In genomic region chr10:67425407-67425806, GRCm38 (mm10) we compare ENCODE assay signal across 23 mouse cellular contexts.
DNase-seq lines count a peak whose midpoint lies in the region; ATAC-seq lines count a peak whose summit lies in the region.
"Had no signal": no experiment of that assay in that cellular context is flagged by ENCODE, and none has a peak within 500 bp of the region (broad histone marks: within the 10 kb centered on the region; RNA-seq: fewer than 3 reads in every experiment).

No protein-coding gene starts in this region.

- WGBS in forebrain, embryonic 11.5 days, result 94% methylated on average over 6 of the region's 6 CpGs
- 97% methylated on average over 6 of the region's 6 CpGs for WGBS in forebrain, embryonic 16.5 days

- no peaks in the 10 kb centered on the region for H3K36me3 ChIP-seq in forebrain, embryonic 11.5 days (ENCODE audit: control insufficient read depth, insufficient read depth, low read length)
- H3K36me3 ChIP-seq in forebrain, embryonic 16.5 days (ENCODE audit: control insufficient read depth, insufficient read depth), result no peaks in the 10 kb centered on the region
- H3K36me3 ChIP-seq: forebrain, embryonic 12.5 days; forebrain, embryonic 15.5 days; hindbrain, embryonic 12.5 days; intestine, embryonic 15.5 days had no signal

- H3K27ac ChIP-seq in forebrain, embryonic 11.5 days (ENCODE audit: low read depth, low read length), result no peak overlapping the region
- no peak overlapping the region for H3K27ac ChIP-seq in forebrain, embryonic 16.5 days (ENCODE audit: low read length)
- H3K27ac ChIP-seq: forebrain, embryonic 12.5 days; forebrain, embryonic 15.5 days; heart, adult 2 months; hindbrain, embryonic 12.5 days; intestine, embryonic 15.5 days had no signal

- ATAC-seq in forebrain, embryonic 11.5 days (replicated peaks; ENCODE audit: low FRiP score), result no peak
- no peak for ATAC-seq in forebrain, embryonic 16.5 days
- ATAC-seq in cerebellum, adult (ENCODE audit: insufficient number of reproducible peaks, low FRiP score, low TSS enrichment), result no peak
- ATAC-seq: forebrain, embryonic 15.5 days; hindbrain, embryonic 16.5 days; intestine, embryonic 15.5 days had no signal

- H3K4me3 ChIP-seq in forebrain, embryonic 11.5 days (ENCODE audit: low read depth, low read length), result no peak overlapping the region
- H3K4me3 ChIP-seq in forebrain, embryonic 16.5 days (replicated peaks; ENCODE audit: low read length), result no peak overlapping the region
- H3K4me3 ChIP-seq: forebrain, embryonic 12.5 days; forebrain, embryonic 15.5 days; heart, adult 2 months; hindbrain, embryonic 12.5 days; intestine, embryonic 15.5 days had no signal

- peaks cover 3% of the 10 kb centered on the region; the same call in 1 of the 2 replicates for H3K4me1 ChIP-seq in forebrain, embryonic 11.5 days (replicated peaks; ENCODE audit: control insufficient read depth, insufficient read depth, low read length)
- H3K4me1 ChIP-seq in forebrain, embryonic 16.5 days (replicated peaks; ENCODE audit: control insufficient read depth, insufficient read depth, low read length), result no peaks in the 10 kb centered on the region
- H3K4me1 ChIP-seq: forebrain, embryonic 15.5 days; hindbrain, embryonic 12.5 days; intestine, embryonic 15.5 days had no signal

- peak; percentile 11 for DNase-seq in forebrain, embryonic 11.5 days (ENCODE audit: low spot score)
- DNase-seq in ES-CJ7 (ENCODE audit: low read depth, low spot score), result peak; percentile 50
- DNase-seq in R1 (ENCODE audit: low read depth, low spot score), result peak; percentile 70
- no peak for DNase-seq in adrenal gland, adult 2 months
- DNase-seq in urinary bladder, postnatal 25 days (ENCODE audit: low spot score), result no peak
- DNase-seq: adrenal gland, postnatal 14 days; cerebellum, adult 11-12 months; cerebellum, adult 8-10 months; cerebellum, postnatal 10 days; cerebellum, postnatal 36 days; gastrocnemius, postnatal 10 days; gastrocnemius, postnatal 36 days; heart, adult 2 months; kidney, adult 11 months had no signal

- H3K4me2 ChIP-seq in forebrain, embryonic 11.5 days (ENCODE audit: low read depth, low read length, severe bottlenecking), result no peak overlapping the region
- no peak overlapping the region for H3K4me2 ChIP-seq in forebrain, embryonic 16.5 days (ENCODE audit: low read length)
- H3K4me2 ChIP-seq: forebrain, embryonic 12.5 days; forebrain, embryonic 15.5 days; heart, embryonic 11.5 days; hindbrain, embryonic 12.5 days; intestine, embryonic 15.5 days had no signal

- no peaks in the 10 kb centered on the region for H3K27me3 ChIP-seq in forebrain, embryonic 11.5 days (ENCODE audit: control insufficient read depth, insufficient read depth, low read length)
- H3K27me3 ChIP-seq in forebrain, embryonic 16.5 days (replicated peaks; ENCODE audit: control insufficient read depth, insufficient read depth, low read length), result no peaks in the 10 kb centered on the region
- H3K27me3 ChIP-seq: forebrain, embryonic 12.5 days; forebrain, embryonic 15.5 days; hindbrain, embryonic 12.5 days; intestine, embryonic 15.5 days had no signal

- H3K9ac ChIP-seq in forebrain, embryonic 11.5 days (ENCODE audit: low read length), result no peak overlapping the region
- no peak overlapping the region for H3K9ac ChIP-seq in forebrain, embryonic 16.5 days (replicated peaks; ENCODE audit: low read depth, low read length)
- H3K9ac ChIP-seq: forebrain, embryonic 12.5 days; forebrain, embryonic 15.5 days; hindbrain, embryonic 12.5 days; intestine, embryonic 15.5 days had no signal

- no peaks in the 10 kb centered on the region for H3K9me3 ChIP-seq in forebrain, embryonic 11.5 days (ENCODE audit: control insufficient read depth, low read length)
- H3K9me3 ChIP-seq in forebrain, embryonic 16.5 days (ENCODE audit: control insufficient read depth, low read length), result no peaks in the 10 kb centered on the region
- H3K9me3 ChIP-seq: forebrain, embryonic 12.5 days; forebrain, embryonic 15.5 days; G1E; hindbrain, embryonic 12.5 days; intestine, embryonic 15.5 days had no signal

Comparison
In these comparisons a context has a peak if more than half of its experiments do, and no peak if none do; other contexts are left out.
1. DNase-seq: peak in forebrain, embryonic 11.5 days (single experiment), ES-CJ7 (single experiment) and R1 (single experiment); none in adrenal gland, adult 2 months (single experiment) and urinary bladder, postnatal 25 days (single experiment).